Mouse (Mus musculus) erythroblast, adult 5-6 weeks (primary cell): ENCODE results near the gene Trp53i11. TPM values are rescaled to one million over a fixed set of nuclear protein-coding genes. Genes with fewer than 3 reads are reported as not detected.

Experiments used
- ATAC-seq: replicated peaks from 2 replicates; pipeline ENCODE4 v1.8.0; 2016; ENCODE audit warnings: moderate number of reproducible peaks, mild to moderate bottlenecking, moderate TSS enrichment, inconsistent platforms; ENCODE audit not compliant: poor library complexity, low FRiP score, severe bottlenecking
- total RNA-seq, 2 experiments: library from RNA; stranded (forward) in 1 of 2; stranded (reverse) in 1 of 2; fragments of 150-400 nt in 1 of 2; fragments of 200-764, 138-1000 nt in 1 of 2; gene quantifications; 2 replicates each; pipeline versions ENCODE4 v1.2.3 to v1.2.4; 2015 to 2017; ENCODE audit warnings: low replicate concordance in 2 of 2

The Trp53i11 gene
- total RNA-seq, 2 experiments from 2014 or later, result 0.34 to 0.96 TPM

- ATAC-seq, result no peak
Measured at GRCm38 (mm10) chr2:93227713-93228479, 40.5 kb downstream of the Trp53i11 start.

GRCm38 (mm10) chr2:93228480-93228824 is 41.1 kb downstream of the Trp53i11 start:
- no peak for ATAC-seq

DNA sequence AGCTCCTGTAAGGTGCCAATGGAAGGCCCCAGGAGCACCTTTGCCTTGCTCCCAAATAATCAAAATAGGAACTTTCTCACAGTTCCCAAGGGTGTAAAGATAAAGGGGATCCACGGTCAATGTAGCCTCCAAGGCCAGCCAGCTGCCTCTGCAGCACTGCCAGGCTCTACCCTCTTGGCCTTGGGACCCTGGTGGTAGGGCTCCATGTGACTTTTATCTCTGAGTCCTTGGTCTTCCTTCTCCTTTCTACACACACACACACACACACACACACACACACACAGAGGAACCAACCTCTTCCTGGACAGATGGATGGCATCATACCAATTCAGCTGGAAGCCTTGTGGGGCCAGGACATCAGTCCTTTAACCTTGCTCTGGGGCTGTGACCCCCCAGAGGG is 44.8 kb downstream of the Trp53i11 start:
- no peak for ATAC-seq

DNA sequence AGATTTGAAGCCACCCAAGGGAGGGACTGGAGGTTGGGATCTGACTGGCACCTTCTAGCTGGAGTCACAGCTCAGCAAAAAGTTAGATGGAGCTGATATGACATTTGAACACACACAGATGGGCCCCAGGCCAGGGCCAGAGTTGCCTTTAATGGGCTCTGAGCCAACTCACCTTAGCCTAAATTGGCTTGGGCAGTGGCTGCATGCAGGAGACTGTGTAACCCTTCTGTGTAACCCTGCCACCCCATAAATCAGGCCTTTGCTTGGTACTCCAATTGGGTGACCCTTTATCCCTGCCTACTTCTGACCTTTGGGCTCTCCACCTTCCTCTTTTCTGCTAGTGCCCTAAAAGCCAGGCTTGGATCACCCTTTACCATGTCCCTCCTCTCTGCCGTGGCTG is 49.7 kb downstream of the Trp53i11 start:
- ATAC-seq, result no peak

DNA sequence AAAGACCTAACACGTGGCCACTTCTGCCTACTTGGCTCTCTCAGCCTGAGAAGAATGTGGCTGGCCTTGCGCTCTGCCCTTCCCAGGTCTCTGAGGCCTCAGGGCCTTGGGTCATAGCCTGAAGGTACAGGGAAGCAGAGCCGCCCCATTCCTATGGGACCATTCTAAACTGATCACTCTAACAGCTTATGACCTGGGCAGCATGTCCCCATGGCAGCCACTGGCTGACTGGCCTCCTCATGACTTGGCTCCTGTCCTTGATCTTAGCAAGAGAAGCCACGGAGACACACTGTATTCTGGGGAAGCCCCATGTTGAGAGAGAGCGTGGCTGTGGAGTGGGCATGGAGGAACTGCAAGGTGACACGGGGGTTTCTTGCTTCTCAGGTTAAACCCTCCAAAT is 51.5 kb downstream of the Trp53i11 start:
- ATAC-seq, result no peak

DNA sequence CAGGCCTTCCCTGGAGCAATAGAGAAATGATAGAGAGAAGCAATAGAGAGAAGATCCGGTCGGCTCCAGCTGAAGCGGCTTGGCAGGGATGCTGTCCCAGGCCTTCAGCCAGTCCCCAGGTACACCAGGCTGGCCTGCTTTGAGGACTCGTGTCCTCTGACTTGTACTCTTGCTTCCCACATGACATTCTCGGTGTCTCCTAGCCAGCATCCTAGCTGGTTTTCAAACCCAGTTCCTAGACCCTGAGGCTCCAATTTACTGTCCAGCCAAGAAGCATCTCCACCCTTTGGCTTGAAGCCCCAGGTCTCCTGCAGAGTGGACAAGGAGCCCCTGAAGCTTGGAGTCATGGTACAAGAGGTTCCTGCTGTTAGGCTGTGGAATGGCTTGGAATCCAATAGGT is 54.8 kb downstream of the Trp53i11 start:
- ATAC-seq, result no peak

DNA sequence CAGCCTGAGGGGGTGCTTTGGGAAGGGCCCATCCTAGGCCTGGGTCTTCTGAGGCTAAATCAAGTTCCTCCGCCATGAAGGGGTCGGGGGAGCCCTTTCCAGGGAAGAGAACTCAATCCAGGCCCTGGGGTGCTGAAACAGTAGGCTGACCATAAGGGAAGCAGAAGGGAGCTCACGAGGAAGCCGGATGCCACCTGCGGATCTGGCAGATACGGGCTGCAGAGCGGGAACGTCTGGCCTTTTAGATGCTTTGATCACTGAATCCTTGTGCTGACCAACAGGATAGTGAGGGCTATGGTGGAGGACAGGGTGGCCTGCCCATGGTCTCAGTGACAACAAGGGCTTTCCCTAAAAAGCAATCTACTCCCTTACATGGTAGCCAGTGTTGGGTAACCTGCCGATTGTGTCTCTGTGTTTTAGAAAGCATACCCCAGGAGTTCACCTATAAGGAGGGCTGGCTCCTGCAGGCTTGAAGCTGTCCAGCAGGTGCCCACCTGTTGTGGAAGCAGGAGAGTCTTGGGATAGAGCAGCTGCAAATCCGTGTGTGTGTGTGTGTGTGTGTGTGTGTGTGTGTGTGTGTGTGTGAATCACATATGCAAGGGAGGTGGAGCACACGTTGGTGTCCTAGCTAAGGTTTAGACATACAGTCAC is 56.2 kb downstream of the Trp53i11 start:
- ATAC-seq, result no peak

DNA sequence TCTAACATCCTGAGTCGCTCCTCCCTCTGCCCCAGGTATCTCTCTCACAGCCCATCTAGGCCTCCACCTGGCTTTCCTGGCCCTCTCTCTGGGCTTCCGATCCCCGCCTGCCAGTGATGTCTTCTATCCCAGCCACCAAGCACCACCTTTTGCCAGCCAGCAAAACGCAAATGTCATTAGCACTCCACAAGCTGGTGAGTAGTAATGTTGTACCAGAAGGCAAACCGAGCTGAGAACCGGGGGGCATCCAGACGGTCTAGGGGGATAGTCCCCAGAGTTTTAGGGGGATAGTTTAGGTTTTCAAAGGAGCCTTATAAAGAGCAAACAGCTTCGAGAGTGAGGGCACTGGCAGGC is 56.7 kb downstream of the Trp53i11 start:
- no peak for ATAC-seq

DNA sequence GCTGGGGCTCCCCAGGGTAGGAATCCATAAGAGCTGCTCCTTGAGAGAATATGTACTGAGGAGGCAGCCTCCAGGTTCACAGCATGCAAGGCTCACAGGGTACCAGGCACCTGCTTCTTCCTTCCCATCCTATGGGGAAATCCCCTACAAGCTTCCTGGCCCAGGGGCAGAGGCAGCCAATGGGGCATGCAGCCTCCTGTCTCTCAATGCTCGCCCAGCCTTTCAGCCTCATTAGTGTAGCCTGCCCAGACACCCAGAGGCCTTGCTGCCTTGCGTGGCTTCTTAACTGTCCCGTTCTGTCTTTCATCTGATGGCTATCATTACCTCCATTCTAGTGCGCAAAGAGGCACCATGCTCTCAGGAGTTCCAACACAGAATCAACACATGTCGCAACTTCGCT is 61.7 kb downstream of the Trp53i11 start:
- ATAC-seq, result no peak

DNA sequence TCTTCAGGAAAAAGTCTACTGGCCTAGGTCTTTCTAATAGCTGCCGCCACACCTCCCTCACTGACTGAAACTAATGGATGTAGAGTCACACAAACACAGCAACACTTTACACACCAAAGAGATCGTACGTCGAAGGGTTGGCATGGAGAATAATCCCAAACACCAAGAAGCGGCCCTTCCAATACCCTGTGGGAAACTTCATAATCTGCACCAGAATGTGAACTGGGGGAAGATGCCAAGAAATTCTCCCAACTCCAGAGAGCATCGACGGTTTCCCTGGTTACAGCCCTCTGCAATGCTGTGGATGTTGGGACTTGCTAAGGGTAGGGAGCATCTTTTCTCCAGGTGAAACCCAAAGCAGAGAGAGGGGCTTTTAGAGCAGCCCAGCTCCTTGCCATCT is 63.3 kb downstream of the Trp53i11 start:
- ATAC-seq, result no peak

Other genes with a start within 250 kb of the Trp53i11 start
- gene Prdm11, start 141.4 kb upstream of the Trp53i11 start, total RNA-seq (2015; ENCODE audit: low replicate concordance), result 0.19 and 0.63 TPM in 2 replicates
- gene Prdm11, start 141.4 kb upstream of the Trp53i11 start, total RNA-seq (2017; ENCODE audit: low replicate concordance), result 0.77 and 0.98 TPM in 2 replicates
- gene Tspan18, start 147.0 kb downstream of the Trp53i11 start, total RNA-seq (2015; ENCODE audit: low replicate concordance), result not detected in 2 replicates
- gene Tspan18, start 147.0 kb downstream of the Trp53i11 start, total RNA-seq (2017; ENCODE audit: low replicate concordance), result not detected in 2 replicates